Mouse (Mus musculus): ENCODE results near the gene Gstp2. TPM values are rescaled to one million over a fixed set of nuclear protein-coding genes. Genes with fewer than 3 reads are reported as not detected.

Gene Gstp2
- polyA plus RNA-seq (2015; fragmentation: Nextera tagmentation; extraction: Ambion mirVana), result 2.5 and 2.6 TPM in 2 replicates

DNA sequence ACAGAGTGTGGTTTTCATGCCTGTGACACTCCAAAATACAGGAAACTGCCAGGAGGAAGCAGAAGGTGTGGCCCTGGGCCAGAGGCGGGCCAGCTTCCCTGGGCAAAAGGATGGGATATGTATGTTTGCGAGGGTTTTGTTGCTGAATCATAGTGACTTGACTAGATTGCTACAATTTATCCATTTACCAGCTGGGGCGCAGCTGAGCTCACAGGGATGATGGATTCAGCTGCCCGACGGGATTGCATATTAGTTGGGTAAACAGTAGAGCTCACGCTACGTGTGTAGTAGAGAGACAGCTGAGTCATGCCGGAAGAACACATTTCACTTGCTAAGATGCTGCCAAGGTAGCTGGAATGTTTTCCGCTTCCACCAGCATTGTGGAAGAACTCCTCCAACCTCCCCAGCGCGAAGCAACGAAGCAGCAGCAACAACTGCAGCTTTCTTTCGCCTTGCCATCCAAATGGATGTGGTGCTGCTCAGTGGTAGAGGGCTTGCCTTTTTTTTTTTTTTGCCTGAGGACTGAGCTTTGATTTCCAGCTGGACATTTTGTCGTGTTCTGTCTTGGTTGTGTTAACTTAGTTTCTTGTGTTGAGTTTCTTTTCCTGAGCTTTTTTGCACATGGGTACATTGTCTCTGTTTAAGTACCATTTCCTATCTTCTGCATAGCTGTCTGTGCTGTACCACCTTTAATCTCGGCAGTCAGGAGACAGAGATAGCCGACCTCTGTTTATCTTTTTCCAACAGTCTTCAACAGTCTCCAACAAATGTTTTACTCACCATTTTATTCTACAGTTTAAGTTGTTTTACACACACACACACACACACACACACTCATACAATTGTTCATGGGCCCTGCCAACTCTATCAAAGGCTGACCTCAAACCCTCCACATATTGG, at the start of gene Gstp2:
Gstp2 (minus strand) TSS at position 58 of the 900 bp plus-strand sequence.
- H3K27ac ChIP-seq (ENCODE audit: low read depth, low read length), result no peak within 1 kb of the TSS
- no peaks in the 10 kb centered on the region for H3K27me3 ChIP-seq (replicated peaks; ENCODE audit: control insufficient read depth, insufficient read depth, low read length)
- H3K4me2 ChIP-seq (ENCODE audit: low read length), result peak within 1 kb of the TSS; percentile 41
- H3K4me3 ChIP-seq (ENCODE audit: low read length), result no peak within 1 kb of the TSS
- H3K4me1 ChIP-seq (ENCODE audit: control insufficient read depth, insufficient read depth, low read depth, low read length), result no peaks in the 10 kb centered on the region
- H3K9ac ChIP-seq (ENCODE audit: low read depth, low read length), result no peak within 1 kb of the TSS
- 0 out of 2 replicates have a peak, but pooled peaks have one; percentile 48 for ATAC-seq
- no peaks in the 10 kb centered on the region for H3K9me3 ChIP-seq (ENCODE audit: control insufficient read depth, low read length)
- no peaks in the 10 kb centered on the region for H3K36me3 ChIP-seq (ENCODE audit: control insufficient read depth, insufficient read depth, low read length)
- WGBS, result 45% methylated on average over 16 of the region's 16 CpGs

DNA sequence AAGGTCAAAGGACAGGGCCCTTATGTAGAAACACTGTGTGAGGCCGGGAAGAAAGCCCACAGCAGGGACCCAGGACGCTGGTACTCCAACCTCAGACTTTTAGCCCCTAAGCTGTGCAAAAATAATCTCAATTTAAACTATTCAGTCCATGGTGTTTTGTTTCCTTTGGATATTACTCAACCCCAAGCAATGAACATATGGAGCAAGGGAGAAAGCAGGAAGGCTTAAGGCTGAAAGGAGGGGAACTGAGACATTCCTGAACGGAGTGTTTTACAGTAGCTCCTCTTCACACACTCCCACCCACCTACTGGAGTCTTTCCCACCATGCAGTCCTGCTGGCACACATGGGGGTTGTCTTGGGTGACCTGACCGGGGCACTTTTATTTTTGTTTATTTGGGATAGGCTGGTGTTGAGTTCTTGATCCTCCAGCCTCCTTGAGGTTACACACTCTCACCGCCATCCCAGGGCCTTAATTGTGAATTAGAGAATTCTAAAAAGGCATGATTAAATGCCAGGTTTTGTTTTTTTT, 49.0 kb upstream of the Gstp2 start:
- no peaks in the 10 kb centered on the region for H3K27me3 ChIP-seq (replicated peaks; ENCODE audit: control insufficient read depth, insufficient read depth, low read length)
- peaks cover 27% of the 10 kb centered on the region for H3K4me1 ChIP-seq (ENCODE audit: control insufficient read depth, insufficient read depth, low read depth, low read length)
- no peak overlapping the region for H3K27ac ChIP-seq (ENCODE audit: low read depth, low read length)
- H3K9ac ChIP-seq (ENCODE audit: low read depth, low read length), result no peak overlapping the region
- ATAC-seq, result no peak
- WGBS, result 82% methylated on average over 5 of the region's 5 CpGs
- H3K4me3 ChIP-seq (ENCODE audit: low read length), result no peak overlapping the region
- no peaks in the 10 kb centered on the region for H3K9me3 ChIP-seq (ENCODE audit: control insufficient read depth, low read length)
- H3K4me2 ChIP-seq (ENCODE audit: low read length), result no peak overlapping the region
- H3K36me3 ChIP-seq (ENCODE audit: control insufficient read depth, insufficient read depth, low read length), result no peaks in the 10 kb centered on the region

DNA sequence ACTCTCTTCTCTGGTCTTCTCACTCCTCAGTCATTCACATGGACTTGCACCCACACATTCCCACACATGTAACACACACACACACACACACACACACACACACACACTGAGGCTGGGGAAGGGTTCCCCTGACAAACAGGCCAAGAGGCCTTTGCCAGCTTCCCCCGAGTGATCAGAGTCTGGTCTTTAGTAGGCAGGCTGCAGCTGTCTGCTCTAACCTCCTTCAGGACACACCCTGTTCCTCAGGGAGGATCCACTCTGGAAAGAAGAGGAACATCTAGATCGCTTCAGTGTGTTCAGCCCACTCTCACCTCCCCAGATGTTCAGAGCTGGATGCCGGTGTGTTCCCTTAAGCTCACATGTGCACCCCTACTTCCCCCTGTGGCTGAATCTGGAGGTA, 48.5 kb upstream of the Gstp2 start:
- Histone ChIP-seq H3K27ac (ENCODE audit: low read depth, low read length) (no peak overlapping the region), H3K9ac (ENCODE audit: low read depth, low read length) (no peak overlapping the region), H3K4me1 (ENCODE audit: control insufficient read depth, insufficient read depth, low read depth, low read length) (peaks cover 24% of the 10 kb centered on the region), H3K4me2 (ENCODE audit: low read length) (no peak overlapping the region), H3K9me3 (ENCODE audit: control insufficient read depth, low read length) (no peaks in the 10 kb centered on the region), H3K27me3 (replicated peaks; ENCODE audit: control insufficient read depth, insufficient read depth, low read length) (no peaks in the 10 kb centered on the region), H3K36me3 (ENCODE audit: control insufficient read depth, insufficient read depth, low read length) (no peaks in the 10 kb centered on the region), H3K4me3 (ENCODE audit: low read length) (no peak overlapping the region)
- WGBS, result 81% methylated on average over 3 of the region's 3 CpGs
- no peak for ATAC-seq

DNA sequence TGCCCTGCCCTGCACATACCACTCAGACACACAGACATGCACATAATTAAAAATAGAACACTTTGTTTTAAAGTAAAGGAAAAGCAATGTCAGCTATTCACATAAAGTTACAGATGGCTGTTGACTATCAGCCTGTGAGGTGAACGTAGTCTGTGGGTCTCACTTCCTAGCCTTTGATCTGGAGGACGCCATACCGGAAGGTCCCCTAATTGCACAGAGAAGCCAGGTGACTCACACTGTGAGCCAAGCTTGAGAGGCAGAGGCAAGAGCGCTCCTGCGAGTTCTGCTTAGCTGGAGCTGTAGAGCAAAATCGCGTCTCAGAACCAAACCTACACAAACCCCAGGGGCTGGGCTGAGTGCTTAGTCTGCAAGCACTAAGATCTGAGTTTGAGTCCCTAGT, 47.9 kb upstream of the Gstp2 start:
- WGBS, result 84% methylated on average over 7 of the region's 7 CpGs

DNA sequence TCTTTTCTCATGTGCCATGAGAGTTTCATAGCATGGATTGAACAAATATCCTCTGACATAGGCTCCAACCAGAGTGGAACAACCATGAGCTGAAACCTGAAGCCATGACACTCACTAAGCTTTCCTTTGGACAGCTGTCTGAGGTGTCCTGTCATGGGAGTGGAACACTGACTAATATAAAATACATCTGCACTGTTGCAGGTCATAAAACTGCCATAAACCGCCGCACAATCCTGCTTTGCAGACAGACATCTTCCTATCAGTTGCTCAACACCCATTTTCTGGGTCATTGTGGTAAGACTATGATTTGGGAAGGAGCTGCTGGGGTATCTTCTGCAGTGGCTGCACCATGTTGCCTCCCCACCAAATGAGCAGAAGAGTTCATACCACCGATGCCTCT, 46.9 kb upstream of the Gstp2 start:
- Histone ChIP-seq H3K4me3 (ENCODE audit: low read length) (no peak overlapping the region), H3K9me3 (ENCODE audit: control insufficient read depth, low read length) (no peaks in the 10 kb centered on the region), H3K36me3 (ENCODE audit: control insufficient read depth, insufficient read depth, low read length) (no peaks in the 10 kb centered on the region), H3K27ac (ENCODE audit: low read depth, low read length) (no peak overlapping the region), H3K9ac (ENCODE audit: low read depth, low read length) (no peak overlapping the region), H3K27me3 (replicated peaks; ENCODE audit: control insufficient read depth, insufficient read depth, low read length) (no peaks in the 10 kb centered on the region), H3K4me1 (ENCODE audit: control insufficient read depth, insufficient read depth, low read depth, low read length) (peaks cover 11% of the 10 kb centered on the region), H3K4me2 (ENCODE audit: low read length) (no peak overlapping the region)
- no peak for ATAC-seq
- 98% methylated on average over 3 of the region's 3 CpGs for WGBS

More for the DNA sequence above, 47.9 kb upstream of the Gstp2 start:
- no peak for ATAC-seq
- no peak overlapping the region for H3K4me3 ChIP-seq (ENCODE audit: low read length)
- H3K4me1 ChIP-seq (ENCODE audit: control insufficient read depth, insufficient read depth, low read depth, low read length), result peaks cover 18% of the 10 kb centered on the region
- H3K4me2 ChIP-seq (ENCODE audit: low read length), result no peak overlapping the region
- no peak overlapping the region for H3K9ac ChIP-seq (ENCODE audit: low read depth, low read length)
- no peaks in the 10 kb centered on the region for H3K9me3 ChIP-seq (ENCODE audit: control insufficient read depth, low read length)
- H3K36me3 ChIP-seq (ENCODE audit: control insufficient read depth, insufficient read depth, low read length), result no peaks in the 10 kb centered on the region
- no peak overlapping the region for H3K27ac ChIP-seq (ENCODE audit: low read depth, low read length)
- no peaks in the 10 kb centered on the region for H3K27me3 ChIP-seq (replicated peaks; ENCODE audit: control insufficient read depth, insufficient read depth, low read length)

DNA sequence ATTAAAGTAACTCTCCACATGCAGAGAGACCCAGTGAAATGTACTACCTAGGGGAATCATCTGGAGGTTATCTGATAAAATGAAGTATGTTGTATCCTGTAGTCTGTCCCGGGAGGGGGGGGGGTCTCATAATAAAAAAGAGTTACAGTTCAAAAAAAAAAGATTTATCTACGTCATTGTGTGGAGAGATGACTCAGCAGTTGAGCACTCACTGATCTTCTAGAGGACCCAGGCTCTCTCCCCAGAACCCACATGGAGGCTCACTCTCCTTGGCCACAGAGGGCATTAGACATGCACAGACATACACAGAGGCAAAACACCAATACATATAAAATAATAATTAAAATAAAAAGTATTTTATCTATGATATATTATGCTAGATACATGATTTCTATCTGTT, 45.6 kb upstream of the Gstp2 start:
- peaks cover 5% of the 10 kb centered on the region for H3K4me1 ChIP-seq (ENCODE audit: control insufficient read depth, insufficient read depth, low read depth, low read length)
- no peaks in the 10 kb centered on the region for H3K36me3 ChIP-seq (ENCODE audit: control insufficient read depth, insufficient read depth, low read length)
- H3K27me3 ChIP-seq (replicated peaks; ENCODE audit: control insufficient read depth, insufficient read depth, low read length), result no peaks in the 10 kb centered on the region
- no peak overlapping the region for H3K4me3 ChIP-seq (ENCODE audit: low read length)
- H3K9me3 ChIP-seq (ENCODE audit: control insufficient read depth, low read length), result no peaks in the 10 kb centered on the region
- no peak for ATAC-seq
- 66% methylated on average over 2 of the region's 2 CpGs for WGBS
- no peak overlapping the region for H3K27ac ChIP-seq (ENCODE audit: low read depth, low read length)
- H3K4me2 ChIP-seq (ENCODE audit: low read length), result no peak overlapping the region
- no peak overlapping the region for H3K9ac ChIP-seq (ENCODE audit: low read depth, low read length)

DNA sequence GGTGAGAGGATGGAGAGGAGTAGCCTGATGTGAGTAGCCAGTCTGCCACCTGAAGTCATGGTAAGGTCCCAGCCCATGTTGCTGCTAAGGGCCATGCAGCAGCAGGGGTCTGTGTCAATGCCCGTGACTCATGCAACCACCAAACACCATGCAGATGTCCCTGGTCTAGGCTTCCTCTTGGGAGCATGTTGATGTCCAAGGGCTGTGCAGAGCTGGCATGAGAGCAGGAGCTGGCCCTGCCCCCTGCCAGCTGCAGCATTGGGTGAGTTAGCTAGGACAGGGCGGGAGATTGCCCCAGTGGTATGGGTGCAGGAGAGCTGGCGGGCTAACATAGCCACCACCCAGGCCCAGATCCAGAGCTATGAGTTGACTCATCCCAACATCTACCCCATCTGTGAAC, 44.6 kb upstream of the Gstp2 start:
- Histone ChIP-seq H3K9ac (ENCODE audit: low read depth, low read length) (no peak overlapping the region), H3K27me3 (replicated peaks; ENCODE audit: control insufficient read depth, insufficient read depth, low read length) (no peaks in the 10 kb centered on the region), H3K36me3 (ENCODE audit: control insufficient read depth, insufficient read depth, low read length) (no peaks in the 10 kb centered on the region), H3K4me3 (ENCODE audit: low read length) (no peak overlapping the region), H3K4me1 (ENCODE audit: control insufficient read depth, insufficient read depth, low read depth, low read length) (no peaks in the 10 kb centered on the region), H3K9me3 (ENCODE audit: control insufficient read depth, low read length) (no peaks in the 10 kb centered on the region), H3K4me2 (ENCODE audit: low read length) (no peak overlapping the region), H3K27ac (ENCODE audit: low read depth, low read length) (no peak overlapping the region)
- no peak for ATAC-seq
- WGBS, result 92% methylated on average over 3 of the region's 3 CpGs

DNA sequence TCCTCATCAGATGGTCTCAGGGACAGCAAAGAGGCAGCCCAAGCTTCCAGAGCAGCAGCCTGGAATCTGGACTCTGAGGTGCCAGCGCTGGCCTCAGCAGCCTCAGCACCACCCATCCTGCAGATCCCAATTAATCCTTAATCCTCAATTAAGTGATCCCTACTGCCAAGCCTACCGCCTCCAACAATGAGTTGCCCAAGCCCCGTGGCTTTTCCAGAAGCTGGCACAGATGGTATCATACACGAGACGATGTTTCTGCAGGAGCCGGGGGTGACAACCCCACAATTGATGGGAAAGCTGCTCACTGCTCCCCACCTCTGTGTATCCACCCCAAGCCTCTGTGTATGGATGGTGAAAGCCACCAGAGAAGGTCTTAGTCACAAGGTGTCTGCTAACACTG, 43.3 kb upstream of the Gstp2 start:
- 71% methylated on average over 6 of the region's 6 CpGs for WGBS
- Histone ChIP-seq H3K9me3 (ENCODE audit: control insufficient read depth, low read length) (no peaks in the 10 kb centered on the region), H3K27ac (ENCODE audit: low read depth, low read length) (no peak overlapping the region), H3K4me3 (ENCODE audit: low read length) (no peak overlapping the region), H3K27me3 (replicated peaks; ENCODE audit: control insufficient read depth, insufficient read depth, low read length) (no peaks in the 10 kb centered on the region), H3K4me2 (ENCODE audit: low read length) (no peak overlapping the region), H3K9ac (ENCODE audit: low read depth, low read length) (no peak overlapping the region), H3K4me1 (ENCODE audit: control insufficient read depth, insufficient read depth, low read depth, low read length) (no peaks in the 10 kb centered on the region), H3K36me3 (ENCODE audit: control insufficient read depth, insufficient read depth, low read length) (no peaks in the 10 kb centered on the region)
- ATAC-seq, result no peak

DNA sequence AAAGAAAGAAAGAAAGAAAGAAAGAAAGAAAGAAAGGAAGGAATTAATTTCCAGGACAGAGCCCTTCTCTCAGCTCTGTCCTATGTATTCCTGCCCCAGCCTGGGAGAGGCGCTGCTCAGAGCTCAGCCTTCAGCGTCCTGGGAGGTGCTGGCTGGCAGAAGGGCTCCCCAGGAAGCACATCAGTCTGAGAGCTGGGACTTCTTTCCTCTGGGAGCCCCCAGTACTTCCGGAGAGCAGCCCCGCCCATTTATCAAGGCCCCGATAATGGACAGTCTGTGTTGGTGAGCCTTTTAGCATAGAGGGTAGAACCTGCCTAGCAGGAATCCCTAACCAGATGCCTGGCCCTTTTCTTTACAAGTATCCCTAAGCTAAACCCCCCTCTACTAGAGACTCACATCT, 42.3 kb upstream of the Gstp2 start:
- Histone ChIP-seq H3K4me1 (ENCODE audit: control insufficient read depth, insufficient read depth, low read depth, low read length) (no peaks in the 10 kb centered on the region), H3K27ac (ENCODE audit: low read depth, low read length) (no peak overlapping the region), H3K36me3 (ENCODE audit: control insufficient read depth, insufficient read depth, low read length) (no peaks in the 10 kb centered on the region), H3K4me2 (ENCODE audit: low read length) (no peak overlapping the region), H3K9ac (ENCODE audit: low read depth, low read length) (no peak overlapping the region), H3K27me3 (replicated peaks; ENCODE audit: control insufficient read depth, insufficient read depth, low read length) (no peaks in the 10 kb centered on the region), H3K4me3 (ENCODE audit: low read length) (no peak overlapping the region), H3K9me3 (ENCODE audit: control insufficient read depth, low read length) (no peaks in the 10 kb centered on the region)
- no peak for ATAC-seq
- 51% methylated on average over 5 of the region's 5 CpGs for WGBS
